Mouse (Mus musculus) ES-CJ7 (cell line): ENCODE results near the gene Maco1.

Source experiments
- DNase-seq: peaks from one replicate; pipeline ENCODE4 v3.0.0; 2011; ENCODE audit warnings: low read depth, low spot score

The Maco1 gene

GRCm38 (mm10) chr4:134853259-134853636 lies at the start of gene Maco1:
Gene Maco1, minus strand, starts transcription at chr4:134853345.
- DNase-seq, result peak; percentile 98

GRCm38 (mm10) chr4:134901126-134901525 lies 48.0 kb upstream of the Maco1 start:
- no peak for DNase-seq

GRCm38 (mm10) chr4:134897256-134897655 lies 44.1 kb upstream of the Maco1 start:
- DNase-seq, result no peak

GRCm38 (mm10) chr4:134892096-134892495 lies 39.0 kb upstream of the Maco1 start:
- DNase-seq, result no peak

- DNase-seq, result no peak
Observed at GRCm38 (mm10) chr4:134884364-134884763, 31.2 kb upstream of the Maco1 start.

GRCm38 (mm10) chr4:134883808-134884207 lies 30.7 kb upstream of the Maco1 start:
- DNase-seq, result no peak

GRCm38 (mm10) chr4:134883266-134883665 lies 30.1 kb upstream of the Maco1 start:
- DNase-seq, result peak; percentile 85

- peak; percentile 71 for DNase-seq
Observed at GRCm38 (mm10) chr4:134880041-134880440, 26.9 kb upstream of the Maco1 start.

GRCm38 (mm10) chr4:134879410-134879981 lies 26.4 kb upstream of the Maco1 start:
- peak; percentile 75 for DNase-seq

- DNase-seq, result peak; percentile 45
Observed at GRCm38 (mm10) chr4:134876171-134876570, 23.0 kb upstream of the Maco1 start.

GRCm38 (mm10) chr4:134871950-134872349 lies 18.8 kb upstream of the Maco1 start:
- DNase-seq, result peak; percentile 65

GRCm38 (mm10) chr4:134871477-134871876 lies 18.3 kb upstream of the Maco1 start:
- DNase-seq, result peak; percentile 74

- DNase-seq, result no peak
Observed at GRCm38 (mm10) chr4:134869815-134870375, 16.8 kb upstream of the Maco1 start.

GRCm38 (mm10) chr4:134869068-134869730 lies 16.1 kb upstream of the Maco1 start:
- no peak for DNase-seq

- no peak for DNase-seq
Observed at GRCm38 (mm10) chr4:134868490-134868889, 15.3 kb upstream of the Maco1 start.

GRCm38 (mm10) chr4:134868065-134868464 lies 14.9 kb upstream of the Maco1 start:
- DNase-seq, result no peak

- peak; percentile 72 for DNase-seq
Observed at GRCm38 (mm10) chr4:134867661-134868060, 14.5 kb upstream of the Maco1 start.

GRCm38 (mm10) chr4:134867213-134867612 lies 14.1 kb upstream of the Maco1 start:
- no peak for DNase-seq

- no peak for DNase-seq
Observed at GRCm38 (mm10) chr4:134865789-134866188, 12.6 kb upstream of the Maco1 start.

- no peak for DNase-seq
Observed at GRCm38 (mm10) chr4:134865340-134865739, 12.2 kb upstream of the Maco1 start.

- DNase-seq, result no peak
Observed at GRCm38 (mm10) chr4:134863937-134864729, 11.0 kb upstream of the Maco1 start, which contains the start of gene Rhd. Gene Rhd, plus strand, starts transcription at chr4:134864536.

- DNase-seq, result no peak
Observed at GRCm38 (mm10) chr4:134862996-134863395, 9.9 kb upstream of the Maco1 start.
